ENCODE assay signal across 16 mouse cellular contexts in the genomic region with DNA sequence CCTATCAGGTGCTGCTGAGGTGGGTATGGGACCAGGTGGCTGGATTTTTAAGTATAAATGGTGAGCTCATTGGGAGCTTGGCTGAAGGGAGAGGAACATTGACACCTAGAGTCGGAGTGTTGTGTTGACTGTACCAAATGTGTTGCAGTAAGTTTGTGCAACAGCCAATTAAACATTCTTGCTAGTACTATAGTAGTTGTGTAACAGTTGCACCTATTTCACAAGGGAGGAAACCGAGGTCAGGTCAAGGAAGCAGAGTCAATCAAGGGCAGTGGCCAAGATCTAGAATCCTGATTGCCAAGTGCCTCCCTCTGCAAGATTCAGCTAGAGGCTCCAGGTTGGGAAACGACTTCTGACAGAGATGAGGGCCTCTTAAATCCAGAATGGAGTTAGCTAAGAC. TPM values are rescaled to one million over a fixed set of nuclear protein-coding genes. Genes with fewer than 3 reads are reported as not detected.
A peak's percentile ranks its signal among the peaks of the same experiment; 100 is the strongest.
DNase-seq lines count a peak whose midpoint lies in the region; ATAC-seq lines count a peak whose summit lies in the region.
"Had no signal": no experiment of that assay in that cellular context is flagged by ENCODE, and none has a peak within 500 bp of the region (broad histone marks: within the 10 kb centered on the region; RNA-seq: fewer than 3 reads in every experiment).

No protein-coding gene starts in this region.

- H3K4me3 ChIP-seq in liver, embryonic 12.5 days = no peak overlapping the region
- H3K4me3 ChIP-seq in liver, embryonic 11.5 days (ENCODE audit: low read depth, low read length) = no peak overlapping the region
- H3K4me3 ChIP-seq in forebrain, embryonic 15.5 days = no peak overlapping the region
- H3K4me3 ChIP-seq: heart, embryonic 12.5 days; limb, embryonic 13.5 days; neural tube, embryonic 12.5 days had no signal

- H3K4me2 ChIP-seq in liver, embryonic 12.5 days = no peak overlapping the region
- H3K4me2 ChIP-seq in liver, embryonic 11.5 days = no peak overlapping the region
- no peak overlapping the region for H3K4me2 ChIP-seq in forebrain, embryonic 15.5 days (replicated peaks)
- H3K4me2 ChIP-seq: heart, embryonic 12.5 days; limb, embryonic 13.5 days; neural tube, embryonic 12.5 days had no signal

- no peak overlapping the region for H3K9ac ChIP-seq in liver, embryonic 12.5 days
- H3K9ac ChIP-seq in liver, embryonic 11.5 days (ENCODE audit: low read depth, low read length) = no peak overlapping the region
- no peak overlapping the region for H3K9ac ChIP-seq in forebrain, embryonic 15.5 days (replicated peaks)
- H3K9ac ChIP-seq: heart, embryonic 12.5 days; limb, embryonic 13.5 days; neural tube, embryonic 12.5 days had no signal

- 71% methylated on average over 3 of the region's 3 CpGs for WGBS in liver, embryonic 12.5 days (ENCODE audit: insufficient replicate concordance)
- 75% methylated on average over 3 of the region's 3 CpGs for WGBS in liver, embryonic 11.5 days
- WGBS in forebrain, embryonic 15.5 days = 90% methylated on average over 3 of the region's 3 CpGs

- DNase-seq in liver, embryonic 11.5 days (ENCODE audit: low spot score) = no peak
- peak; percentile 62 for DNase-seq in lung, postnatal 10 days
- DNase-seq in ovary, postnatal 14 days (ENCODE audit: low spot score) = no peak
- no peak for DNase-seq in gastrocnemius, postnatal 36 days
- DNase-seq: cerebellum, adult 9-11 months; gastrocnemius, postnatal 10 days; kidney, postnatal 10 days; thymus, adult 2 months had no signal

- peaks cover 25% of the 10 kb centered on the region for H3K36me3 ChIP-seq in liver, embryonic 12.5 days
- H3K36me3 ChIP-seq in liver, embryonic 11.5 days (ENCODE audit: control insufficient read depth, insufficient read depth, low read length) = peaks cover 4% of the 10 kb centered on the region; the same call in 1 of the 2 replicates
- no peaks in the 10 kb centered on the region for H3K36me3 ChIP-seq in forebrain, embryonic 15.5 days
- H3K36me3 ChIP-seq: neural tube, embryonic 12.5 days had no signal

- intact Hi-C loops in gastrocnemius, postnatal 36 days (cut with DNase I) = no loop called here

- ATAC-seq in liver, embryonic 12.5 days = no peak
- ATAC-seq in liver, embryonic 11.5 days (replicated peaks; ENCODE audit: low FRiP score) = no peak
- ATAC-seq in granulocyte monocyte progenitor cell, adult 5-6 weeks (replicated peaks; ENCODE audit: poor library complexity, severe bottlenecking) = peak; percentile 98
- no peak for ATAC-seq in forebrain, embryonic 15.5 days (replicated peaks)
- ATAC-seq: inflammation-experienced regulatory T-cells, adult 6 months had no signal

- 0 out of 2 replicates have a peak overlapping the region, but pooled peaks have one; percentile 84 for H3K27ac ChIP-seq in liver, embryonic 12.5 days
- no peak overlapping the region for H3K27ac ChIP-seq in liver, embryonic 11.5 days (ENCODE audit: low read depth, low read length)
- no peak overlapping the region for H3K27ac ChIP-seq in forebrain, embryonic 15.5 days (replicated peaks)
- H3K27ac ChIP-seq: limb, embryonic 13.5 days; neural tube, embryonic 12.5 days had no signal

- no peaks in the 10 kb centered on the region for H3K27me3 ChIP-seq in liver, embryonic 12.5 days (replicated peaks)
- H3K27me3 ChIP-seq in liver, embryonic 11.5 days (replicated peaks; ENCODE audit: control insufficient read depth, insufficient read depth, low read length) = no peaks in the 10 kb centered on the region
- no peaks in the 10 kb centered on the region for H3K27me3 ChIP-seq in forebrain, embryonic 15.5 days
- H3K27me3 ChIP-seq: CH12.LX; heart, embryonic 12.5 days; limb, embryonic 13.5 days; neural tube, embryonic 12.5 days had no signal

- no peaks in the 10 kb centered on the region for H3K9me3 ChIP-seq in liver, embryonic 12.5 days (replicated peaks)
- no peaks in the 10 kb centered on the region for H3K9me3 ChIP-seq in liver, embryonic 11.5 days (ENCODE audit: control insufficient read depth, low read length)
- H3K9me3 ChIP-seq in forebrain, embryonic 15.5 days = no peaks in the 10 kb centered on the region
- H3K9me3 ChIP-seq: heart, embryonic 12.5 days; limb, embryonic 13.5 days; neural tube, embryonic 12.5 days had no signal

- peaks cover 40% of the 10 kb centered on the region for H3K4me1 ChIP-seq in liver, embryonic 12.5 days
- H3K4me1 ChIP-seq in liver, embryonic 11.5 days (replicated peaks; ENCODE audit: control insufficient read depth, insufficient read depth, low read length) = peaks cover 8% of the 10 kb centered on the region
- H3K4me1 ChIP-seq in forebrain, embryonic 15.5 days = no peaks in the 10 kb centered on the region

RNA-seq across cellular contexts. Expression of a gene that starts 49.7 kb away (rescaled TPM):
- 4.1 and 4.2 TPM in 2 replicates for polyA plus RNA-seq in liver, embryonic 12.5 days (2016; fragmentation: Nextera tagmentation; extraction: Ambion mirVana)
- polyA plus RNA-seq in liver, embryonic 11.5 days (2014; fragmentation: Nextera tagmentation; extraction: Ambion mirVana) = 6.4 and 7.4 TPM in 2 replicates
- 5.5 and 10.2 TPM in 2 replicates for total RNA-seq in granulocyte monocyte progenitor cell, adult 5-6 weeks (2014; fragmentation: Nextera tagmentation)
- total RNA-seq in granulocyte monocyte progenitor cell, adult 5-6 weeks (2017) = 5.2 and 8.0 TPM in 2 replicates
- 7.0 and 7.8 TPM in 2 replicates for polyA plus RNA-seq in forebrain, embryonic 15.5 days (2015; fragmentation: Nextera tagmentation; extraction: Ambion mirVana)
- 1 to 10 TPM; 5.5 to 7.4 TPM for total RNA-seq in gastrocnemius, postnatal 36 days (2021)
